In genomic region chr10:106870233-106870632, GRCm38 (mm10) we compare ENCODE assay signal across 29 mouse cellular contexts.
DNase-seq lines count a peak whose midpoint lies in the region; ATAC-seq and TF ChIP-seq lines count a peak whose summit lies in the region.
"Had no signal": no experiment of that assay in that cellular context is flagged by ENCODE, and none has a peak within 500 bp of the region (broad histone marks: within the 10 kb centered on the region; RNA-seq: fewer than 3 reads in every experiment).

No protein-coding gene starts in this region.

- no peak overlapping the region for H3K4me3 ChIP-seq in forebrain, embryonic 16.5 days (replicated peaks; ENCODE audit: low read length)
- no peak overlapping the region for H3K4me3 ChIP-seq in forebrain, embryonic 10.5 days
- H3K4me3 ChIP-seq: embryonic facial prominence, embryonic 10.5 days; embryonic facial prominence, embryonic 13.5 days; erythroblast, embryonic 14.5 days; heart, adult 2 months; hindbrain, embryonic 10.5 days; hindbrain, embryonic 13.5 days; intestine, embryonic 15.5 days had no signal

- no peak overlapping the region for H3K4me2 ChIP-seq in forebrain, embryonic 16.5 days (ENCODE audit: low read length)
- H3K4me2 ChIP-seq: embryonic facial prominence, embryonic 13.5 days; heart, embryonic 11.5 days; hindbrain, embryonic 13.5 days; intestine, embryonic 15.5 days had no signal

- no peaks in the 10 kb centered on the region for H3K36me3 ChIP-seq in forebrain, embryonic 16.5 days (ENCODE audit: control insufficient read depth, insufficient read depth)
- no peaks in the 10 kb centered on the region for H3K36me3 ChIP-seq in forebrain, embryonic 10.5 days (replicated peaks)
- H3K36me3 ChIP-seq: embryonic facial prominence, embryonic 10.5 days; embryonic facial prominence, embryonic 13.5 days; hindbrain, embryonic 10.5 days; intestine, embryonic 15.5 days had no signal

- TF ChIP-seq POLR2A in brain, embryonic 14.5 days (IDR thresholded peaks at IDR 0.05; ENCODE audit: borderline replicate concordance, extremely low read depth, insufficient read depth, insufficient read length, poor library complexity, severe bottlenecking), result no peak

- no peaks in the 10 kb centered on the region for H3K27me3 ChIP-seq in forebrain, embryonic 16.5 days (replicated peaks; ENCODE audit: control insufficient read depth, insufficient read depth, low read length)
- no peaks in the 10 kb centered on the region for H3K27me3 ChIP-seq in forebrain, embryonic 10.5 days (ENCODE audit: poor library complexity, severe bottlenecking)
- H3K27me3 ChIP-seq: embryonic facial prominence, embryonic 13.5 days; hindbrain, embryonic 13.5 days; intestine, embryonic 15.5 days had no signal

- intact Hi-C loops in heart, postnatal 10 days (cut with DNase I), result no loop called here

- H3K27ac ChIP-seq in forebrain, embryonic 16.5 days (ENCODE audit: low read length), result no peak overlapping the region
- no peak overlapping the region for H3K27ac ChIP-seq in forebrain, embryonic 10.5 days
- H3K27ac ChIP-seq: embryonic facial prominence, embryonic 10.5 days; embryonic facial prominence, embryonic 13.5 days; heart, adult 2 months; hindbrain, embryonic 10.5 days; hindbrain, embryonic 13.5 days; intestine, embryonic 15.5 days had no signal

- no peak for TF ChIP-seq CTCF in brain, embryonic 14.5 days (IDR thresholded peaks at IDR 0.05; ENCODE audit: borderline replicate concordance, extremely low read depth, insufficient read depth, insufficient read length)

- H3K9me3 ChIP-seq in forebrain, embryonic 16.5 days (ENCODE audit: control insufficient read depth, low read length), result no peaks in the 10 kb centered on the region
- H3K9me3 ChIP-seq in forebrain, embryonic 10.5 days, result no peaks in the 10 kb centered on the region
- H3K9me3 ChIP-seq: embryonic facial prominence, embryonic 10.5 days; embryonic facial prominence, embryonic 13.5 days; hindbrain, embryonic 10.5 days; hindbrain, embryonic 13.5 days; intestine, embryonic 15.5 days had no signal

- 63% methylated on average over 4 of the region's 4 CpGs for WGBS in forebrain, embryonic 16.5 days
- 93% methylated on average over 4 of the region's 4 CpGs for WGBS in forebrain, embryonic 10.5 days

- no peak for DNase-seq in forebrain, embryonic 10.5 days (ENCODE audit: extremely low spot score, low spot score)
- peak; percentile 16 for DNase-seq in layer of hippocampus, adult 9-10 months (ENCODE audit: low spot score)
- DNase-seq in layer of hippocampus, postnatal 25 days (ENCODE audit: extremely low spot score in 1 of 2, low spot score in 1 of 2), result no peak
- peak; percentile 56 for DNase-seq in brain, adult 2 months (ENCODE audit: low read depth, low spot score)
- DNase-seq in brain, embryonic 14.5 days (ENCODE audit: low read depth), result peak; percentile 54
- no peak for DNase-seq in c-Kit-positive CD71-positive TER-119-positive erythroid progenitor cells, embryonic 14.5 days (ENCODE audit: low spot score)
- no peak for DNase-seq in heart, postnatal 10 days
- DNase-seq: adrenal gland, adult 2 months; adrenal gland, postnatal 14 days; cerebellum, adult 11-12 months; cerebellum, adult 8-10 months; cerebellum, postnatal 10 days; cerebellum, postnatal 36 days; embryo, embryonic 11 days; gastrocnemius, postnatal 10 days; gastrocnemius, postnatal 36 days; heart, adult 2 months; heart, postnatal 36 days; kidney, adult 11 months had no signal

- peak; percentile 72 for ATAC-seq in forebrain, embryonic 16.5 days
- ATAC-seq: CD4-positive, CD25-positive, alpha-beta regulatory T cell, adult 4 months; hindbrain, embryonic 16.5 days; intestine, embryonic 15.5 days had no signal

- 0 out of 2 replicates have a peak, but pooled peaks cover 3% of the 10 kb centered on the region for H3K4me1 ChIP-seq in forebrain, embryonic 16.5 days (replicated peaks; ENCODE audit: control insufficient read depth, insufficient read depth, low read length)
- H3K4me1 ChIP-seq in forebrain, embryonic 10.5 days, result no peaks in the 10 kb centered on the region
- H3K4me1 ChIP-seq: embryonic facial prominence, embryonic 10.5 days; embryonic facial prominence, embryonic 13.5 days; hindbrain, embryonic 10.5 days; hindbrain, embryonic 13.5 days; intestine, embryonic 15.5 days had no signal

- no peak overlapping the region for H3K9ac ChIP-seq in forebrain, embryonic 16.5 days (replicated peaks; ENCODE audit: low read depth, low read length)
- H3K9ac ChIP-seq: embryonic facial prominence, embryonic 13.5 days; hindbrain, embryonic 13.5 days; intestine, embryonic 15.5 days had no signal

Comparison
In these comparisons a context has a peak if more than half of its experiments do, and no peak if none do; other contexts are left out.
1. DNase-seq: peak in layer of hippocampus, adult 9-10 months (single experiment), brain, adult 2 months (single experiment) and brain, embryonic 14.5 days (single experiment); none in forebrain, embryonic 10.5 days (single experiment), layer of hippocampus, postnatal 25 days (0 of 2), c-Kit-positive CD71-positive TER-119-positive erythroid progenitor cells, embryonic 14.5 days (single experiment) and heart, postnatal 10 days (0 of 2).